Mouse (Mus musculus) kidney, postnatal 4 days (tissue): ENCODE results near the gene AC170998.1.

Experiments
- DNase-seq, 2 experiments: peaks; one replicate each; pipeline ENCODE4 v3.0.0; 2021; ENCODE audit warnings: mixed read lengths in 2 of 2

Gene AC170998.1

DNA sequence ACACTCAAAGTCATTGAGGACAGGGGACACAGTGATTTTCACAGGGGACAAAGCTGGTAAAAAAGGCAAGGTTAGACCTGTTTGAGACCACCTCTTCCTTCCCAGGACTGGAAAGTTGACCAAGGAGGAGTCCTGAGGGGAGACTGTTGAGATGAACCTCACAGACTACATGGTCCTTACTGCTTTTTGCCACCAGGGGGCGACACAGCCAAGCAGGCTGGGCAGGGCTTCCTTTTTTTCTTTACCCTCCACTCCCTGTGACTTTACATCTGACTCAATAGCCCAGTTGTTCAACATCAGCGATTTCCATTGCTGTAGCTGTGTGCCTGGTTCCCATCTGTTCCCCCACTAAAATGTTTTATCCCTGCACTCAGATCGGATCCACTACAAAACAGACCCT is 36.0 kb downstream of the AC170998.1 start:
- peak; percentile 88 to 90 for DNase-seq

DNA sequence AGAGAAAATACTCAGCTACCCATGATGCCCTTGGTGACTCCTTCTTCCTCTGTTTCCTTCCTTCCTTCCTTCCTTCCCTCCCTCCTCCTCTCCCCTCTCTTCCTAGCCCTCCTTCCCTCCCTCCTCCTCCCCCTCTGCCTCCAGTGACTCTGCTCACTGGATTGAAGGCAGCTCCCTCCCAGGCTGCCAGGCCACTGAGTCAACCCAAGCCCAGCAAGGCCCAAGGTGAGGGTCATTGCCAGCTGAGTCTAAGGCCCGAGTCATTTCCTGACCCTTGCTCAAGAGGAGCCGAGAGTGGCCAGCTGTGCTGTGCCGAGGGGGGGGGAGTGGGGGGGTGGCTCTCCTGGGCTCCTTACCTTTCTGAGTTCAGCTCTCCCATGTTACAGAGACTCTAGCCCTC is 40.3 kb downstream of the AC170998.1 start:
- no peak for DNase-seq

DNA sequence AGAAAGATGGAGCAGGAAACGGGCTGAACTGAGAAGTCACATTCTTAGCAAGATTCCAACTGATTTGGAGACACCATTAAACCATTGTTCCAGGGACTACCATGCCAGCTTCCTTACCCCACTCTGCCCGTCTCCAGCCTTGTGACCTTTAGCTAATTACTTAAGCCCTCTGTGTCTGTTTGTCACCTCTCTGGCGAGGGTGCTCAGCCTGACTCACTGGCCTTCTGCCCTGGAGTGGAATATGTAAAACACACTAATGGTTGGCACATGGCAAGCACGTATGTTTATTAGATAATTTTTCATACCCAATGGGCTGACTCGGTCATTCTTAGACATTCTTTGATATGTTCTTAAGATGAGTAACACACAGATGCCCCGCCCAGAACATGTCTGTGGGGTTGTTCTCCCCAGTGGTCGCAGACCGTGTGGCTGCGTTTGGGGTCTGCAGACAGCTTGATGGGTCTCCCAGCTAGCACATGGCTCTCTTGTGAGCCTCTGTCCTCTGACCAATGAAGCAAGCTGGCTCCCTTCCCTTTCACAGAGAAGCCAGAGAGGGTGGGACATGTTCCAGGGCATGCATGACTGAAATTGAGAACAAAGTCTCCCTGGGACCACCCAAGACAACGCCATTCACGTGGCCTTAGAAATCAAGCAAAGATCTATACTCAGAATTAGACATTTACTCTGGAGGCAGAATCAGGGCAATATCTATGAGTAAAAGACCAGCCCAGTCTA is 41.1 kb downstream of the AC170998.1 start:
- no peak for DNase-seq

DNA sequence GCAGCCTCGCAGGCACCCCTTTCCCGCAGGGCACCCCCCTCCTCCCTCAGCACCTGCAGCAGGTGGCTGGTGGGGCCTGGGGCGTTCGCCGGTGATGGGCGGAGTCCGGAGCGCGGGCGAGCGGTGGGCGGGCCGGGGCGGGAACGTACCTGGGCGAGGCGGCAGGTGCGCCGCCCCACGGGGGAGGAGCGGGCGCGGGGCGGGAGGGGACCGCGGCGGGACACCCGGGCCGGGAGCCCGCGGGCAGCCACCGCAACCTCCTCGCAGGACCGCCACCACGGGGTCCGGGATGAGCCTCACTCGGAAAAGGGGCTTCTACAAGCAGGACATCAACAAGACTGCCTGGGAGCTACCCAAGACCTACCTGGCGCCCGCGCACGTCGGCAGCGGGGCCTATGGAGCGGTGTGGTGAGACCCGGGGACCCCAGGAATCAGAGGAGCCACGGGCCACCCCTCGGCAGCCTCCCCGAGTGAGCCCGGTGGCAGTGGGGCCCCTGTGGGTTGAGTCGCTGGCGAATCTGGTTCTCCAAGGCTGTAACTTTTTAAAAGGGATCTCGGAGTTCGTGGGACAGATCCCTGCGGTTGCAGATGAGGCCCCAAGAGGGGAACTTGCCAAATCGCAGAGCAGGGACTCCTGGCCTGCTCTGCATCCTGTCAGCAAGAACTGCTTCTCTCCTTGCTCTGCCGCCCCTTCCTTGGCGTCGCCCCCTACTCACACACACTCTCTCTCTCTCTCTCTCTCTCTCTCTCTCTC is 43.4 kb downstream of the AC170998.1 start, which contains the start of gene Mapk13:
Gene Mapk13, plus strand, starts transcription at position 177 of the 754 bp plus-strand sequence.
- DNase-seq, result peak; percentile 51 to 71

DNA sequence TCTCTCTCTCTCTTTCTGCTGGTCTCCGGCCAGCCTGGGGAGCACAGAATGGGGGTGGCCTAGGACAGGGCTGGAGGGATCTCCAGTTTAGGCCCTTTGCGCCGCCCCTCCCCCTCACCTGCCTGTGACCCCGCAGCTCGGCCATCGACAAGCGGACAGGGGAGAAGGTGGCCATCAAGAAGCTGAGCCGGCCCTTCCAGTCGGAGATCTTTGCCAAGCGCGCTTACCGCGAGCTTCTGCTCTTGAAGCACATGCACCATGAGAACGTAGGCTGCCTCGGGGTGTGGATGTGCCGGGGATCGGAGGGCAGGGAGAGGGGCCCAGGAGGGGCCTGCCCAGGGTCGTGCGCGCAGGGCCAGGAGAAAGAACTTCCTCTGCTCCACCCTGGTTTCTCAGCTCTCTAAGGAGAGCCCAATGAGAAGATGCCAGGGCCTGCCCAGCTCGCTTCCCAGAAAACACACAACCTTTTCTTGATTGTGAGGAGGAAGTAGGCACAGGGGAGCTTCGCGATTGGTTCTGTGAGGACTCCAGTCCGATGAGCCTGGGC is 44.1 kb downstream of the AC170998.1 start:
- DNase-seq, result peak; percentile 48 to 68

DNA sequence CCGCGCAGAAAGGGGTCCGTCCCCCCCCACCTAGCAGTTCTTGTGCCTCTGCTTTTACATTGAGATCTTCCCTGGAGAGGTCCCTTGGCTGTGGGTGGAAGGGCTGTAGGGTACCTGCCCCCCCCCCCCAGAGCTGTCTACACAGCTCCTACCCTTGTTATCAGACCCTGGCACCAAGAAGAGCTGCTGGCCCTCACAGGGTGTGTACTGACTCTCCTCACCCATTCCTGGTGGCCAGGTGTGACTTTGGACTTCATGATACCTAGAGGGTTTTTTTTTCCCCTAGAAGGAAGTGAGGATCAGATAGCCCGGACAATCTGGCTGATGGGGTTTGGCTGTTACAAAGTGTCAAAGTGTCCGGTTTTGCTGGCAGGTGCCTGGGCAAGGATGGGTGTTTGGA is 45.4 kb downstream of the AC170998.1 start:
- no peak for DNase-seq

DNA sequence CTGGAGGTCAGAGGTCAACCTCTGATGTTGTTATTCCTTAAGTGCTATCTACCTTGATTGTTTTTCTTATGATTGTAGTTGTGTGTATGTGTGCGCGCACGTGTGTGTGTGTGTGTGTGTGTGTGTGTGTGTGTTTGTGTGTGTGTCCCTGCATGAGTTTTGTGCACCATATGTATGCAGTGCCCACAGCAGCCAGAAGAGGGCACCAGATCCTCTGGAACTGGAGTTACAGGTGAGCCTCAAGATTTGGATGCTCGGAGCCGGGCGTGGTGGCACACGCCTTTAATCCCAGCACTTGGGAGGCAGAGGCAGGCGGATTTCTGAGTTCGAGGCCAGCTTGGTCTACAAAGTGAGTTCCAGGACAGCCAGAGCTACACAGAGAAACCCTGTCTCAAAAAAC is 48.4 kb downstream of the AC170998.1 start:
- peak in 1 of 2 experiments; percentile 19 for DNase-seq

DNA sequence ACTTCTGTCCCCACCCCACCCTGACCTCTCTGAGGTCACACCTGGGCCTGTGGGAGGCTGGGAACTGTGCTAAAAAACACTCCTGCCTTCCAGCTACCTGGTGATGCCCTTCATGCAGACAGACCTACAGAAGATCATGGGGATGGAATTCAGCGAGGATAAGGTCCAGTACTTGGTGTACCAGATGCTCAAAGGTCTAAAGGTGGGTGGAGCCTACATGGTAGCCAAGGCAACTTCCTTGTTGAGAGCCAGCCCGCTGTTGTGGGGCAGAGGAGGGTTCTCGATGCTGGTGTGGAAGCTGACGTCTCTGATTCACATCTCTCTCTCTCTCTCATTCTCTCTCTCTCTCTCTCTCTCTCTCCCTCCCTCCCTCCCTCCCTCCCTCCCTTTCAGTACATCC is 49.3 kb downstream of the AC170998.1 start:
- no peak for DNase-seq
